Mouse (Mus musculus): ENCODE measurements around the gene Dock4. TPM values are rescaled to one million over a fixed set of nuclear protein-coding genes. Genes with fewer than 3 reads are reported as not detected.

Dock4 gene
- total and polyA plus RNA-seq, 3 experiments, result 0.26 to 0.67 (median 0.38) TPM

- Histone ChIP-seq H3K4me2 (ENCODE audit: insufficient read depth, low read depth, poor library complexity, severe bottlenecking) (no peak overlapping the region), H3K9ac (ENCODE audit: insufficient read depth, low read depth) (no peak overlapping the region), H3K9me3 (replicated peaks; ENCODE audit: low read length) (no peaks in the 10 kb centered on the region), H3K27me3 (replicated peaks) (no peaks in the 10 kb centered on the region), H3K4me3 (replicated peaks in 1 of 3; ENCODE audit: low read depth in 2 of 3, low read length in 2 of 3, poor library complexity in 1 of 3) (no peak overlapping the region), H3K27ac (ENCODE audit: insufficient read depth, low read depth) (no peak overlapping the region), H3K4me1 (ENCODE audit: control insufficient read depth in 1 of 2, insufficient read depth in 2 of 2) (no peaks in the 10 kb centered on the region), H3K36me3 (replicated peaks in 1 of 2; ENCODE audit: control insufficient read depth in 1 of 2, insufficient read depth in 1 of 2, low read length in 1 of 2) (no peaks in the 10 kb centered on the region), H3K79me2 (replicated peaks; ENCODE audit: control insufficient read depth, extremely low read depth, insufficient read depth, poor library complexity, severe bottlenecking) (no peaks in the 10 kb centered on the region)
- dilution Hi-C loops (cut with MboI; ENCODE audit: extremely low pct_ligation_motif_present, extremely low pct_unique_long_range_greater_than_20kb, low sequenced_read_pairs) (no loop called here), in situ Hi-C loops (cut with MboI; ENCODE audit: low pct_ligation_motif_present, low pct_unique_long_range_greater_than_20kb, low sequenced_read_pairs) (no loop called here)
- no peak for DNase-seq (ENCODE audit: extremely low read depth)
- no peak for TF ChIP-seq PAX5 (IDR thresholded peaks at IDR 0.05; ENCODE audit: low read length)
- no peak for TF ChIP-seq ZMIZ1 (IDR thresholded peaks at IDR 0.05; ENCODE audit: low read depth, low read length)
- no peak for TF ChIP-seq MAX (IDR thresholded peaks at IDR 0.05; ENCODE audit: low read length)
- TF ChIP-seq RCOR1 (conservative IDR thresholded peaks at IDR 0.05; ENCODE audit: low read depth, low read length), result no peak
- TF ChIP-seq CHD2 (IDR thresholded peaks at IDR 0.05; ENCODE audit: low read length), result no peak
- no peak for TF ChIP-seq TCF12 (IDR thresholded peaks at IDR 0.05; ENCODE audit: low read depth, low read length)
- no peak for TF ChIP-seq MAZ (IDR thresholded peaks at IDR 0.05; ENCODE audit: low read depth, low read length)
- no peak for TF ChIP-seq MEF2A (IDR thresholded peaks at IDR 0.05; ENCODE audit: borderline replicate concordance, low read depth, low read length)
- no peak for TF ChIP-seq CHD1 (IDR thresholded peaks at IDR 0.05; ENCODE audit: low read depth, low read length)
- no peak for TF ChIP-seq JUN (IDR thresholded peaks at IDR 0.05; ENCODE audit: insufficient read depth, low read depth, low read length)
- TF ChIP-seq RAD21 (IDR thresholded peaks at IDR 0.05; ENCODE audit: low read depth, low read length), result no peak
- no peak for TF ChIP-seq ZKSCAN1 (IDR thresholded peaks at IDR 0.05; ENCODE audit: borderline replicate concordance, low read depth, low read length)
- TF ChIP-seq EP300 (IDR thresholded peaks at IDR 0.05; ENCODE audit: low read length), result no peak
- TF ChIP-seq KAT2A (IDR thresholded peaks at IDR 0.05; ENCODE audit: insufficient replicate concordance, low read length), result no peak
- TF ChIP-seq E2F4 (IDR thresholded peaks at IDR 0.05; ENCODE audit: insufficient replicate concordance, low read depth, low read length), result no peak
- no peak for TF ChIP-seq UBTF (IDR thresholded peaks at IDR 0.05; ENCODE audit: low read depth, low read length)
- no peak for TF ChIP-seq GABPA (IDR thresholded peaks at IDR 0.05; ENCODE audit: insufficient replicate concordance, low read depth, low read length)
Observed at GRCm38 (mm10) chr12:40655861-40656260, 210.1 kb downstream of the Dock4 start.

- dilution Hi-C loops (cut with MboI; ENCODE audit: extremely low pct_ligation_motif_present, extremely low pct_unique_long_range_greater_than_20kb, low sequenced_read_pairs), result no loop called here
- DNase-seq (ENCODE audit: extremely low read depth), result no peak
- no peak overlapping the region for H3K9ac ChIP-seq (ENCODE audit: insufficient read depth, low read depth)
Observed at GRCm38 (mm10) chr12:40656438-40656837, 210.7 kb downstream of the Dock4 start.

More at GRCm38 (mm10) chr12:40656438-40656837, 210.7 kb downstream of the Dock4 start:
- H3K4me2 ChIP-seq (ENCODE audit: insufficient read depth, low read depth, poor library complexity, severe bottlenecking), result no peak overlapping the region
- H3K4me1 ChIP-seq (ENCODE audit: control insufficient read depth in 1 of 2, insufficient read depth in 2 of 2), result no peaks in the 10 kb centered on the region
- H3K79me2 ChIP-seq (replicated peaks; ENCODE audit: control insufficient read depth, extremely low read depth, insufficient read depth, poor library complexity, severe bottlenecking), result no peaks in the 10 kb centered on the region
- no peak overlapping the region for H3K27ac ChIP-seq (ENCODE audit: insufficient read depth, low read depth)
- no peak overlapping the region for H3K4me3 ChIP-seq (replicated peaks in 1 of 3; ENCODE audit: low read depth in 2 of 3, low read length in 2 of 3, poor library complexity in 1 of 3)
- TF ChIP-seq NELFE (IDR thresholded peaks at IDR 0.05; ENCODE audit: low read depth, low read length) (no peak), USF2 (conservative IDR thresholded peaks at IDR 0.05; ENCODE audit: low read depth, low read length) (no peak), MAX (IDR thresholded peaks at IDR 0.05; ENCODE audit: low read length) (no peak), MAFK (IDR thresholded peaks at IDR 0.05; ENCODE audit: insufficient replicate concordance, low read length) (no peak), POLR2A (IDR thresholded peaks at IDR 0.05; ENCODE audit: low read depth, low read length) (no peak)
- H3K9me3 ChIP-seq (replicated peaks; ENCODE audit: low read length), result no peaks in the 10 kb centered on the region
- in situ Hi-C loops (cut with MboI; ENCODE audit: low pct_ligation_motif_present, low pct_unique_long_range_greater_than_20kb, low sequenced_read_pairs), result no loop called here
- no peaks in the 10 kb centered on the region for H3K27me3 ChIP-seq (replicated peaks)
- no peaks in the 10 kb centered on the region for H3K36me3 ChIP-seq (replicated peaks in 1 of 2; ENCODE audit: control insufficient read depth in 1 of 2, insufficient read depth in 1 of 2, low read length in 1 of 2)

Data from CH12.LX (cell line).